Mouse (Mus musculus): ENCODE data around the gene Tas2r135. TPM values are rescaled to one million over a fixed set of nuclear protein-coding genes. Genes with fewer than 3 reads are reported as not detected.
A peak's percentile ranks its signal among the peaks of the same experiment; 100 is the strongest.

Gene Tas2r135
- polyA plus RNA-seq, 1 experiment from 2014 or later: not detected

- Histone ChIP-seq H3K4me3 (ENCODE audit: low read depth, low read length) (no peak overlapping the region), H3K4me1 (replicated peaks; ENCODE audit: control insufficient read depth, insufficient read depth, low read length) (peaks cover 10% of the 10 kb centered on the region; the same call in 1 of the 2 replicates), H3K9me3 (ENCODE audit: control insufficient read depth, low read length) (no peaks in the 10 kb centered on the region), H3K27ac (ENCODE audit: low read depth, low read length) (no peak overlapping the region), H3K9ac (ENCODE audit: low read depth, low read length) (no peak overlapping the region), H3K27me3 (replicated peaks; ENCODE audit: control insufficient read depth, insufficient read depth, low read length) (no peaks in the 10 kb centered on the region), H3K36me3 (ENCODE audit: control insufficient read depth, insufficient read depth, low read length) (peaks cover 9% of the 10 kb centered on the region; the same call in 1 of the 2 replicates), H3K4me2 (no peak overlapping the region)
- ATAC-seq (replicated peaks; ENCODE audit: low FRiP score): no peak
- no peak for DNase-seq (ENCODE audit: low spot score)
- WGBS: 62% methylated on average over 1 of the region's 1 CpGs
These were observed 43.2 kb upstream of the Tas2r135 start for GRCm38 (mm10) chr6:42362074-42362473.

GRCm38 (mm10) chr6:42362497-42362896 is 42.7 kb upstream of the Tas2r135 start:
- H3K4me3 ChIP-seq (ENCODE audit: low read depth, low read length): no peak overlapping the region
- H3K36me3 ChIP-seq (ENCODE audit: control insufficient read depth, insufficient read depth, low read length): peaks cover 8% of the 10 kb centered on the region; the same call in 1 of the 2 replicates
- 78% methylated on average over 1 of the region's 1 CpGs for WGBS
- no peak overlapping the region for H3K4me2 ChIP-seq
- no peaks in the 10 kb centered on the region for H3K9me3 ChIP-seq (ENCODE audit: control insufficient read depth, low read length)
- no peak overlapping the region for H3K27ac ChIP-seq (ENCODE audit: low read depth, low read length)
- no peak for DNase-seq (ENCODE audit: low spot score)
- H3K4me1 ChIP-seq (replicated peaks; ENCODE audit: control insufficient read depth, insufficient read depth, low read length): peaks cover 10% of the 10 kb centered on the region; the same call in 1 of the 2 replicates
- ATAC-seq (replicated peaks; ENCODE audit: low FRiP score): peak; percentile 33; the same call in 1 of the 2 replicates
- no peak overlapping the region for H3K9ac ChIP-seq (ENCODE audit: low read depth, low read length)
- H3K27me3 ChIP-seq (replicated peaks; ENCODE audit: control insufficient read depth, insufficient read depth, low read length): no peaks in the 10 kb centered on the region

DNA sequence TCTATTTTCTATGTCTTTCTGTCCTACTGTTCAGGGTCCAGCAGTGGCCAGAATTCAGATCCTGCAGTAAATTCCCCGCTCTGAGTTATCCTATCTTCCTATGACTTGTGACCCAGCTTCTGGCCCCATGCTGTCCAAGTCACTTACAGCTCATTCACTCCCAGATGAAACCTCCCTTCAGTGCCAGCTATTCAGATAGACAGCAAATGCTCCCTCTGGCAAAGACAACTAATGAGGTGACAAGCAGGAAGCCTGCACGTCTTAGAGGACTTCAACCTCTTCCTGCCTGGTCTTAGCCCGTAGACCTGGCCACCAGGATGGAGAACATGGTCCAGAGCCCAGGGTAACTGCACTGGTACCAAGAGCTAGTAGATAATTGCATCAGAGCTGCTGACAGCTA is 42.3 kb upstream of the Tas2r135 start:
- ATAC-seq (replicated peaks; ENCODE audit: low FRiP score) (no peak), DNase-seq (ENCODE audit: low spot score) (no peak)
- H3K9ac ChIP-seq (ENCODE audit: low read depth, low read length): no peak overlapping the region
- no peaks in the 10 kb centered on the region for H3K9me3 ChIP-seq (ENCODE audit: control insufficient read depth, low read length)
- H3K27ac ChIP-seq (ENCODE audit: low read depth, low read length): no peak overlapping the region
- H3K36me3 ChIP-seq (ENCODE audit: control insufficient read depth, insufficient read depth, low read length): peaks cover 5% of the 10 kb centered on the region; the same call in 1 of the 2 replicates
- no peak overlapping the region for H3K4me3 ChIP-seq (ENCODE audit: low read depth, low read length)
- no peaks in the 10 kb centered on the region for H3K27me3 ChIP-seq (replicated peaks; ENCODE audit: control insufficient read depth, insufficient read depth, low read length)
- peaks cover 8% of the 10 kb centered on the region; the same call in 1 of the 2 replicates for H3K4me1 ChIP-seq (replicated peaks; ENCODE audit: control insufficient read depth, insufficient read depth, low read length)
- WGBS: 38% methylated on average over 3 of the region's 3 CpGs
- no peak overlapping the region for H3K4me2 ChIP-seq

DNA sequence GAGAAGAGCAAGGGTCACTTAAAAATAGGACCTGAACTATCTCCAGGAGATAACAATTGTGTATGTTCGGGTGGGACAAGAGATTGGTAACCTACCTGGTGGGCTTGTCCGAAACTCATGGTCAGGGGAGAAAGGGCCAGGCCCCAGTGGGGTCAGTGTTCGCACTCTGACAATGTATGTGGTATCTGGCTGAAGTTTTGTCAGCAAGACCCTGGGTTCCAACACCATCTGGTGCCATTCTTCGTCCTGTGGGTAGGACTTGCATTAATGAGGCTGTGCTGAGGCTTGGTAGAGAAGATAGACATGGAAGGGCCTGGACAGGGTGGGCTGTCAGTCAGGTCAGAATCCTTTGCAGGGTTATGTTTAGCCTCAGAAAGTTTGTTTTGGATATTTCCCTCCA is 41.2 kb upstream of the Tas2r135 start:
- Histone ChIP-seq H3K4me2 (no peak overlapping the region), H3K4me3 (ENCODE audit: low read depth, low read length) (no peak overlapping the region), H3K9ac (ENCODE audit: low read depth, low read length) (no peak overlapping the region), H3K27ac (ENCODE audit: low read depth, low read length) (no peak overlapping the region), H3K9me3 (ENCODE audit: control insufficient read depth, low read length) (no peaks in the 10 kb centered on the region), H3K4me1 (replicated peaks; ENCODE audit: control insufficient read depth, insufficient read depth, low read length) (peaks cover 6% of the 10 kb centered on the region; the same call in 1 of the 2 replicates), H3K27me3 (replicated peaks; ENCODE audit: control insufficient read depth, insufficient read depth, low read length) (no peaks in the 10 kb centered on the region), H3K36me3 (ENCODE audit: control insufficient read depth, insufficient read depth, low read length) (0 out of 2 replicates have a peak, but pooled peaks cover 3% of the 10 kb centered on the region)
- ATAC-seq (replicated peaks; ENCODE audit: low FRiP score) (no peak), DNase-seq (ENCODE audit: low spot score) (no peak)
- WGBS: 73% methylated on average over 4 of the region's 4 CpGs

DNA sequence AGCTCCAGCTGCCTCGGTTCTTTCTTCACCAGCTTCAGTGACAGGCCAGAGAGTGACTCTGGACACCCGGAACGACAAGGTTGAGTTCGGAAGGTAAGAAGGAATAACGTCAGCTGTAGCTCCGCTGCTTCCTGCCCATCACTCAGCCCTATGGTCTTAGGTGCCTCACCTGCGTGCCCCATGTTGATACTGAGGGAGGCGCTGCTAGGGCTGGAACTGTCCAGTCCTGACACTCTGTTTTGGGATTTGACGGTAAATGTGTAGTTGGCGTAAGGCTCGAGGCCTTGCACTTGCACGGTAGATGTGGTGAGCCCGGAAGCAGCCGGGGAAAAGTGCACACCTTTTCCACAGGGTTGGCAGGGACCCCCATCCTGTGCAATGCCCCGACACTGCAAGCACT is 40.6 kb upstream of the Tas2r135 start:
- 87% methylated on average over 15 of the region's 15 CpGs for WGBS
- H3K9me3 ChIP-seq (ENCODE audit: control insufficient read depth, low read length): no peaks in the 10 kb centered on the region
- no peak overlapping the region for H3K4me3 ChIP-seq (ENCODE audit: low read depth, low read length)
- no peak overlapping the region for H3K27ac ChIP-seq (ENCODE audit: low read depth, low read length)
- H3K27me3 ChIP-seq (replicated peaks; ENCODE audit: control insufficient read depth, insufficient read depth, low read length): no peaks in the 10 kb centered on the region
- H3K9ac ChIP-seq (ENCODE audit: low read depth, low read length): no peak overlapping the region
- H3K4me1 ChIP-seq (replicated peaks; ENCODE audit: control insufficient read depth, insufficient read depth, low read length): peaks cover 6% of the 10 kb centered on the region; the same call in 1 of the 2 replicates
- no peak for ATAC-seq (replicated peaks; ENCODE audit: low FRiP score)
- 0 out of 2 replicates have a peak, but pooled peaks cover 3% of the 10 kb centered on the region for H3K36me3 ChIP-seq (ENCODE audit: control insufficient read depth, insufficient read depth, low read length)
- no peak overlapping the region for H3K4me2 ChIP-seq
- no peak for DNase-seq (ENCODE audit: low spot score)

GRCm38 (mm10) chr6:42365215-42365614 is 40.0 kb upstream of the Tas2r135 start:
- H3K4me1 ChIP-seq (replicated peaks; ENCODE audit: control insufficient read depth, insufficient read depth, low read length): peaks cover 6% of the 10 kb centered on the region; the same call in 1 of the 2 replicates
- no peak overlapping the region for H3K4me3 ChIP-seq (ENCODE audit: low read depth, low read length)
- DNase-seq (ENCODE audit: low spot score) (no peak), ATAC-seq (replicated peaks; ENCODE audit: low FRiP score) (no peak)
- no peaks in the 10 kb centered on the region for H3K9me3 ChIP-seq (ENCODE audit: control insufficient read depth, low read length)
- no peak overlapping the region for H3K4me2 ChIP-seq
- H3K27me3 ChIP-seq (replicated peaks; ENCODE audit: control insufficient read depth, insufficient read depth, low read length): no peaks in the 10 kb centered on the region
- H3K9ac ChIP-seq (ENCODE audit: low read depth, low read length): no peak overlapping the region
- H3K27ac ChIP-seq (ENCODE audit: low read depth, low read length): no peak overlapping the region
- 82% methylated on average over 6 of the region's 6 CpGs for WGBS
- 0 out of 2 replicates have a peak, but pooled peaks cover 3% of the 10 kb centered on the region for H3K36me3 ChIP-seq (ENCODE audit: control insufficient read depth, insufficient read depth, low read length)

GRCm38 (mm10) chr6:42369870-42370269 is 35.4 kb upstream of the Tas2r135 start:
- Histone ChIP-seq H3K36me3 (ENCODE audit: control insufficient read depth, insufficient read depth, low read length) (no peaks in the 10 kb centered on the region), H3K27me3 (replicated peaks; ENCODE audit: control insufficient read depth, insufficient read depth, low read length) (no peaks in the 10 kb centered on the region), H3K4me1 (replicated peaks; ENCODE audit: control insufficient read depth, insufficient read depth, low read length) (no peaks in the 10 kb centered on the region), H3K27ac (ENCODE audit: low read depth, low read length) (no peak overlapping the region), H3K9me3 (ENCODE audit: control insufficient read depth, low read length) (no peaks in the 10 kb centered on the region), H3K4me3 (ENCODE audit: low read depth, low read length) (no peak overlapping the region), H3K4me2 (no peak overlapping the region), H3K9ac (ENCODE audit: low read depth, low read length) (no peak overlapping the region)
- no peak for DNase-seq (ENCODE audit: low spot score)
- no peak for ATAC-seq (replicated peaks; ENCODE audit: low FRiP score)
- 31% methylated on average over 3 of the region's 3 CpGs for WGBS

DNA sequence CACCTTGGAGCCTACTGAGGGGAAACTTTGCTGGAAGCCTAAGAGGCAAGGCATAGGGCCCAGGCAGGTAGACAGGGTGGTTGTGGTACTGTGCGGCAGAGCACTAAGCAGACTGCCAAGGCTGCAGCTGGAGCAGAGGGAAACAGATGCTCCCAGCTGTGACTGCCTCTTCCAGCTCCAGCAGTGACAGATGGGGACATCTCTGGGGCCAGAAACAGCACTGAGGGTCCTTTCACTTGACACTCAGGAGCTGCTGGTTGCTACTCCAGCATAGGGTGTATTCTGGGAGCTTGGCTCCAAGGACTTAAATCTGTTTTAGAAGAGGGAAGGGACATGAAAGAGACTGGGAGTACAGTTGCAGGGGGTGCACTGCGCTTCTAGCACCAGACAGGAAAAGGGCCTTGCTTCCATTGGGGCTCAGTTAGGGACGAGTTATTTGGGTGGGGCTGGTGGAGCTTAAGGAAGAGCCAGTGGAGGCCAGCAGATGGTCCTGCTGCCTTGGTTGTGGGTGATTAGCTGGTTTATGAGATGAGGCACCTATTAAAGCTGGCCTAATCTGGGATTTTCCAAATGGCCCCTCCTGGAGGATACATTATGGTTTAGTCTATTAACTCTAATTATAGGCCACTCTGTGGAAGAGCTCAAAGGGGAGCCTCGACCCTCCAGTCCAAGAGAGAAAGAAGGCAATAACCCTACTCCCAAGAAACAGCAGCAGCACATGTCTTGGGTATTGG is 34.4 kb upstream of the Tas2r135 start:
- Histone ChIP-seq H3K9ac (ENCODE audit: low read depth, low read length) (no peak overlapping the region), H3K4me1 (replicated peaks; ENCODE audit: control insufficient read depth, insufficient read depth, low read length) (no peaks in the 10 kb centered on the region), H3K4me2 (no peak overlapping the region), H3K27ac (ENCODE audit: low read depth, low read length) (no peak overlapping the region), H3K36me3 (ENCODE audit: control insufficient read depth, insufficient read depth, low read length) (no peaks in the 10 kb centered on the region), H3K4me3 (ENCODE audit: low read depth, low read length) (no peak overlapping the region), H3K27me3 (replicated peaks; ENCODE audit: control insufficient read depth, insufficient read depth, low read length) (no peaks in the 10 kb centered on the region), H3K9me3 (ENCODE audit: control insufficient read depth, low read length) (no peaks in the 10 kb centered on the region)
- WGBS: 50% methylated on average over 4 of the region's 4 CpGs
- DNase-seq (ENCODE audit: low spot score) (no peak), ATAC-seq (replicated peaks; ENCODE audit: low FRiP score) (no peak)

- Histone ChIP-seq H3K4me2 (peak overlapping the region; percentile 95; the same call in 1 of the 2 replicates), H3K4me3 (ENCODE audit: low read depth, low read length) (0 out of 2 replicates have a peak overlapping the region, but pooled peaks have one; percentile 56), H3K4me1 (replicated peaks; ENCODE audit: control insufficient read depth, insufficient read depth, low read length) (no peaks in the 10 kb centered on the region), H3K27me3 (replicated peaks; ENCODE audit: control insufficient read depth, insufficient read depth, low read length) (no peaks in the 10 kb centered on the region), H3K36me3 (ENCODE audit: control insufficient read depth, insufficient read depth, low read length) (no peaks in the 10 kb centered on the region), H3K9ac (ENCODE audit: low read depth, low read length) (no peak overlapping the region), H3K9me3 (ENCODE audit: control insufficient read depth, low read length) (no peaks in the 10 kb centered on the region), H3K27ac (ENCODE audit: low read depth, low read length) (no peak overlapping the region)
- DNase-seq (ENCODE audit: low spot score): no peak
- ATAC-seq (replicated peaks; ENCODE audit: low FRiP score): 0 out of 2 replicates have a peak, but pooled peaks have one; percentile 3
- 17% methylated on average over 3 of the region's 3 CpGs for WGBS
These were observed 33.2 kb upstream of the Tas2r135 start for GRCm38 (mm10) chr6:42372001-42372400.
